Mouse (Mus musculus) right cerebral cortex, postnatal 36 days (tissue): ENCODE measurements around the gene Acmsd.

ENCODE experiments used
- DNase-seq, 2 experiments: peaks; one replicate each; pipeline ENCODE4 v3.0.0; 2022; ENCODE audit warnings: low spot score in 2 of 2, mixed read lengths in 1 of 2

Acmsd gene

DNA sequence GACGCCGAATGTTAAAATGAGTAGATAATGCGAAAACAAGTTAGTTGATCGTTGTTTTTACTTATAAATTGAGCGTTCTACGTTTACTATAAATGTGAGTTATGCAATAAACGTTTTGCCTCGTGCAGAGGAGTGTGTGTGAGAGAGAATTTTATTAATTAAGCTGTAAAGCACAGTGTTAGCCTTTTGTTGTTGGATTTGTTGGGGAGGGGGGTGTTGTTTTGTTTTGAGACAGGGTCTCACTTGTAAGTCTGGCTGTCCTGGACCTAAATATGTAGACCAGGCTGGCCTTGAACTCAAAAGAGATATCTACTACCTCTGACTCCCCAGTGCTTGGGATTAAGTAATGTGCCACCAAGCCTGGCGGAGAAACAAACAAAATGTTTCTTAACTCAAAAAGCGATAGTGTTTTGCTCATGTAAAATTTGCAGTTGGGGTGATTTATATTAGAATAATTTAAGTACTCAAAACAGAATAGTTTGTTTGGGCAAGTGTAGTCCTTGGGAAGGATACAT, 46.0 kb downstream of the Acmsd start:
- no peak for DNase-seq

DNA sequence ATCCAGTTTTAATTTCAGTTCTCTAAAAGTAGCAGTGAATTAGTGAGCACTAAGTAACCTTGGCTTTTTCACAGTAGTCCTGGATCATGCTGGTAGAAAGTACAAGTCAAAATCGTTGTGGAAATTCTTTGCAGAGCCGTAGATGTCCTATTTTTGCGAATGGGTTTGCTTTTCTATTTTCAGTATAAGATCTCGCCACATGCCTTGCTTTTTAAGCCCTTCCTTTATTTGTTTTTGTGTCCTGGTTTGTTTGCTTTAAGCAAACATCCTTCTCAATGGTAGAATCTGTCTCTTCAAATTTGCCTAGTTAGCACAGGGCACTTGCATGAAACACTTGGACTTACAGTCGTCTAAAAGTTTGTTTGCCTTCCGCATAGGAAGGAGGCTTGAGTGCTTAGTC, 47.0 kb downstream of the Acmsd start:
- no peak for DNase-seq

DNA sequence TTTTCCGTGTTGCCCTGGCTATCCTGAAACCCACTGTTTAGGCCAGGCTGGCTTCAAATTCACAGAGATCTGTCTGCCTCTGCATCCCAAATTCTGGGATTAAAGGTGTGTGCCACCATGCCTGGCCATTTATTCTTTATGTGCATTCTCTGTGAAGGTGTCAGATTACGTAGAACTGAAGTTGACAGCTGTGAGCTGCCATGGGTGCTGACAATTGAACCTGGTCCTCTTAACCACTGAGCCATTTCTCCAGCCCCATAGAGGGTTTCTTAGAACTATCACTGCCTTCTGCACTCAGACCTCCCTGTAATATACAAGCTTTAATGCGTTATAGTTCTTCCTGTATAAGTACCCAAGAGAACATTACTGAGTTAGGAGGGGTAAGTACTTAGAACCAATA, 49.4 kb downstream of the Acmsd start:
- DNase-seq: no peak

DNA sequence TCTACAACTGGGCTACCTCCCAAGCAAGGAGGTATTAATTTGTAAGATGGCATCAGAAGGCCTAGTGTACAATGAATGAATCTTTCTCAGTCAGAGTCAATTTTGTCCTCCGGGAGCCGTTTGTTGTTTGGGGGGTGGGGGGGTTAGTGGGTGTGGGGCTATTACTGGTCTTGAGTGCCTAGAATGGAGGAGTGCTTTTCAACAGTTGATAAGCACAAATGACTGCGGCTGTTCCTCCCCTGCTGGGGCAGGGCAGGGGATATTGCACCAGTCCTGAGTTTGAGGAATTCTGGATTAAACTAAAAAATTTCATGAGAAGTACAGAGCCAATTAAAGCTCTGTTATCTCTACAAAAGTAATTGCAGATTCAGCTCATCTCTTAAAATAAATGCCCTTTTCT, 50.9 kb downstream of the Acmsd start:
- DNase-seq: no peak

DNA sequence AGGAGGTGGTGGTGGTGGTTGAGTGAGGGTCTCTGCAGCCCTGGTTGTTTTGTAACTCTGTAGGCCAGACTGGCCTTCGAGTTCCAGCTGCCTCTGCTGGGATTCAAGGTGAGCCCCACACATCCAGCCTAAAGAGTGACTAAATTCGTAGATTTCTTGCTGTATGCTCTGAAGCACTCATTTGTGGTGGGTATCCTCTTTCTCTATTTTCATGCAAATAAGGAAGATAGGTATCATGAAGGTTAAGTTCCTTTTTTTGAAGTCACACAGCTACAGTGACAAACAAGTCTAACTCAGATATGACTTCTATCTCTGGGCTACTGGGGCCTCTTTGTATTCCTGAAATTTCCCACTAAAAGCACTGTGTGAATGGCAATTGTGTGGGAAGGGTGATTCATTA, 51.6 kb downstream of the Acmsd start:
- no peak for DNase-seq

- DNase-seq: no peak
Measured at GRCm38 (mm10) chr1:127783862-127784261, 54.6 kb downstream of the Acmsd start.

GRCm38 (mm10) chr1:127785882-127786281, 56.7 kb downstream of the Acmsd start:
- DNase-seq: no peak

GRCm38 (mm10) chr1:127788943-127789342, 59.7 kb downstream of the Acmsd start:
- no peak for DNase-seq

- no peak for DNase-seq
Measured at GRCm38 (mm10) chr1:127793459-127793858, 64.2 kb downstream of the Acmsd start.

- no peak for DNase-seq
Measured at GRCm38 (mm10) chr1:127795087-127795769, 66.0 kb downstream of the Acmsd start.

- DNase-seq: no peak
Measured at GRCm38 (mm10) chr1:127796341-127796740, 67.1 kb downstream of the Acmsd start.

GRCm38 (mm10) chr1:127796752-127797151, 67.5 kb downstream of the Acmsd start:
- DNase-seq: no peak

DNA sequence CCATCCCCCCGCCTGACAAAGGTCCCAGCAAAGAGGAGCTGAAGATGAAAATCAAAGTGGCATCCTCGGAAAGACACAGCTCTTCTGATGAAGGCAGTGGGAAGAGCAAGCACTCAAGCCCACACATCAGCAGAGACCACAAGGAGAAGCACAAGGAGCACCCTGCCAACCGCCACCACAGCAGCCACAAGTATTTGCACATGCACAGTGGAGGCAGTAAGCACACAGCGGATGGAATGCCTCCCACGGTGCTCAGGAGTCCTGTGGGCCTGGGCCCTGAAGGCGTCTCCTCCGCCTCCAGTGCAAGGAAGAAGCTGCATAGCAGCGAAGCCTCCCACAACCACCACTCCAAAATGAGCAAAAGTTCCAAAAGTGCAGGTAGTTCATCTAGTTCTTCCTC, 73.7 kb downstream of the Acmsd start:
- peak in 1 of 2 experiments; percentile 50 for DNase-seq

- DNase-seq: no peak
Measured at GRCm38 (mm10) chr1:127808671-127809070, 79.5 kb downstream of the Acmsd start.

GRCm38 (mm10) chr1:127812929-127813328, 83.7 kb downstream of the Acmsd start:
- peak; percentile 22 to 37 for DNase-seq

DNA sequence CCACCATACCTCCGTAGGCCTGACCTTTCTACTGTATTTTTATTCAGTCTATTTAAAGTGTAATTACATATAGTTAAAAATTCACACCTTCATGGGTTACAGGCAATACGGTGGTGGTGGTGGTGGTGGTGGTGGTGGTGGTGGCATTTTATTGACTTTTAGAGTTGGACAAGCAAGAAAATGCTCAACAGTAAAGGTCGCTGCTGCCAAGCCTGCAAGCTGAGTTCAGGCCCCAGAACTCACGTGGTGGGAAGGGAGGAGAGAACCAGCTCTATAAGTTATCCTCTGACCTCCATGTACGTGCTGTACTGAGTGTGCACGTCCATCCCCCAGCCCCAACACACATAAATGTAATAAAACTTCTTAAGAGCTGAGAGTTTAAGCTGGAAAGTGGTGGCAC, 87.2 kb downstream of the Acmsd start:
- no peak for DNase-seq
